Mouse (Mus musculus) liver, embryonic 16.5 days (tissue): ENCODE measurements around the gene Ghr. TPM values are rescaled to one million over a fixed set of nuclear protein-coding genes. Genes with fewer than 3 reads are reported as not detected.

Experiments used
- ATAC-seq: fragments of 200-750 bp; cut with Nextera tagmentation; 2 replicates; pipeline ENCODE4 v1.8.0; 2017; ENCODE audit warnings: low read depth, mild to moderate bottlenecking, moderate number of reproducible peaks, moderate library complexity
- H3K27ac ChIP-seq: fragments of 300-500 bp; sonication (generic); 2 replicates; pipeline ENCODE4 v1.5.1; 2014; ENCODE audit warnings: mild to moderate bottlenecking, low read length
- H3K27me3 ChIP-seq: fragments of 300-500 bp; sonication (generic); 2 replicates; pipeline ENCODE4 v1.6.1; 2014; ENCODE audit warnings: low read depth, low read length, mixed read lengths; ENCODE audit not compliant: control insufficient read depth, insufficient read depth
- H3K36me3 ChIP-seq: fragments of 300-500 bp; sonication (generic); 2 replicates; pipeline ENCODE4 v1.6.1; 2014; ENCODE audit warnings: mild to moderate bottlenecking; ENCODE audit not compliant: control insufficient read depth, insufficient read depth
- H3K4me1 ChIP-seq: fragments of 300-500 bp; sonication (generic); 2 replicates; pipeline ENCODE4 v1.6.1; 2014; ENCODE audit warnings: low read depth, low read length, mixed read lengths; ENCODE audit not compliant: control insufficient read depth
- H3K4me2 ChIP-seq: fragments of 300-500 bp; sonication (generic); 2 replicates; pipeline ENCODE4 v1.6.1; 2014; ENCODE audit warnings: low read depth, low read length, mixed read lengths
- H3K4me3 ChIP-seq: fragments of 300-500 bp; sonication (generic); 2 replicates; pipeline ENCODE4 v1.5.1; 2014; ENCODE audit warnings: low read depth, mild to moderate bottlenecking, low read length
- H3K9ac ChIP-seq: fragments of 300-500 bp; sonication (generic); 2 replicates; pipeline ENCODE4 v1.6.1; 2014; ENCODE audit warnings: low read depth, low read length
- H3K9me3 ChIP-seq: fragments of 300-500 bp; sonication (generic); replicated peaks from 2 replicates; pipeline ENCODE4 v1.6.1; 2016; ENCODE audit warnings: low read length; ENCODE audit not compliant: control insufficient read depth
- whole genome bisulfite sequencing: fragments of 180-500 bp; shearing (Covaris S2); extraction: QIAGEN DNeasy Blood & Tissue Kit; methylation state at CpG from one replicate; pipeline ENCODE4 v1.1.7; 2014; ENCODE audit not compliant: insufficient replicate concordance; 5-methylcytosine and 5-hydroxymethylcytosine counted together
- polyA plus RNA-seq: library from polyadenylated mRNA; unstranded; fragments of >200 nt; fragmentation: Nextera tagmentation; extraction: Ambion mirVana; gene quantifications from 2 replicates; pipeline ENCODE4 v1.2.1, GENCODE M21; 2015

Gene Ghr
- polyA plus RNA-seq, 1 experiment from 2014 or later, result 33.4 TPM

GRCm38 (mm10) chr15:3504700-3505099, 78.6 kb downstream of the Ghr start:
- Histone ChIP-seq H3K4me2 (no peak overlapping the region), H3K36me3 (no peaks in the 10 kb centered on the region), H3K27ac (no peak overlapping the region), H3K4me1 (no peaks in the 10 kb centered on the region), H3K4me3 (no peak overlapping the region), H3K9ac (no peak overlapping the region), H3K27me3 (no peaks in the 10 kb centered on the region), H3K9me3 (no peaks in the 10 kb centered on the region)
- ATAC-seq, result no peak
- 53% methylated on average over 5 of the region's 5 CpGs for WGBS

GRCm38 (mm10) chr15:3501683-3502082, 81.6 kb downstream of the Ghr start:
- H3K27me3 ChIP-seq, result no peaks in the 10 kb centered on the region
- WGBS, result 57% methylated on average over 3 of the region's 3 CpGs
- H3K4me1 ChIP-seq, result no peaks in the 10 kb centered on the region
- H3K4me2 ChIP-seq, result no peak overlapping the region
- no peaks in the 10 kb centered on the region for H3K9me3 ChIP-seq
- no peak overlapping the region for H3K27ac ChIP-seq
- no peak overlapping the region for H3K9ac ChIP-seq
- ATAC-seq, result no peak
- H3K36me3 ChIP-seq, result no peaks in the 10 kb centered on the region
- H3K4me3 ChIP-seq, result no peak overlapping the region

GRCm38 (mm10) chr15:3499020-3499419, 84.3 kb downstream of the Ghr start:
- H3K27me3 ChIP-seq, result no peaks in the 10 kb centered on the region
- no peak overlapping the region for H3K27ac ChIP-seq
- no peak overlapping the region for H3K4me2 ChIP-seq
- ATAC-seq, result no peak
- H3K4me3 ChIP-seq, result no peak overlapping the region
- no peaks in the 10 kb centered on the region for H3K36me3 ChIP-seq
- WGBS, result 73% methylated on average over 1 of the region's 1 CpGs
- H3K4me1 ChIP-seq, result no peaks in the 10 kb centered on the region
- H3K9me3 ChIP-seq, result no peaks in the 10 kb centered on the region
- H3K9ac ChIP-seq, result no peak overlapping the region

- H3K4me1 ChIP-seq, result no peaks in the 10 kb centered on the region
- no peak for ATAC-seq
- H3K27me3 ChIP-seq, result no peaks in the 10 kb centered on the region
- no peak overlapping the region for H3K9ac ChIP-seq
- no peak overlapping the region for H3K27ac ChIP-seq
- H3K9me3 ChIP-seq, result no peaks in the 10 kb centered on the region
- H3K4me3 ChIP-seq, result no peak overlapping the region
- H3K36me3 ChIP-seq, result no peaks in the 10 kb centered on the region
- WGBS, result 58% methylated on average over 9 of the region's 9 CpGs
- no peak overlapping the region for H3K4me2 ChIP-seq
Measured at GRCm38 (mm10) chr15:3497946-3498580, 85.2 kb downstream of the Ghr start.

GRCm38 (mm10) chr15:3490868-3491267, 92.4 kb downstream of the Ghr start:
- H3K27ac ChIP-seq, result no peak overlapping the region
- no peak overlapping the region for H3K4me2 ChIP-seq
- no peak for ATAC-seq
- H3K4me3 ChIP-seq, result no peak overlapping the region
- WGBS, result 61% methylated on average over 3 of the region's 3 CpGs
- H3K36me3 ChIP-seq, result no peaks in the 10 kb centered on the region
- H3K4me1 ChIP-seq, result no peaks in the 10 kb centered on the region
- no peak overlapping the region for H3K9ac ChIP-seq
- H3K27me3 ChIP-seq, result no peaks in the 10 kb centered on the region
- no peaks in the 10 kb centered on the region for H3K9me3 ChIP-seq

GRCm38 (mm10) chr15:3490011-3490410, 93.3 kb downstream of the Ghr start:
- no peak for ATAC-seq
- no peak overlapping the region for H3K27ac ChIP-seq
- no peaks in the 10 kb centered on the region for H3K36me3 ChIP-seq
- no peaks in the 10 kb centered on the region for H3K27me3 ChIP-seq
- H3K4me3 ChIP-seq, result no peak overlapping the region
- no peak overlapping the region for H3K9ac ChIP-seq
- no peak overlapping the region for H3K4me2 ChIP-seq
- 68% methylated on average over 2 of the region's 2 CpGs for WGBS
- no peaks in the 10 kb centered on the region for H3K4me1 ChIP-seq
- H3K9me3 ChIP-seq, result no peaks in the 10 kb centered on the region

GRCm38 (mm10) chr15:3489180-3489579, 94.1 kb downstream of the Ghr start:
- Histone ChIP-seq H3K4me1 (no peaks in the 10 kb centered on the region), H3K9me3 (no peaks in the 10 kb centered on the region), H3K27me3 (no peaks in the 10 kb centered on the region), H3K4me2 (no peak overlapping the region), H3K9ac (no peak overlapping the region), H3K4me3 (no peak overlapping the region), H3K36me3 (no peaks in the 10 kb centered on the region), H3K27ac (no peak overlapping the region)
- peak; percentile 47; the same call in 1 of the 2 replicates for ATAC-seq

- Histone ChIP-seq H3K9ac (no peak overlapping the region), H3K36me3 (no peaks in the 10 kb centered on the region), H3K27me3 (no peaks in the 10 kb centered on the region), H3K4me2 (no peak overlapping the region), H3K9me3 (no peaks in the 10 kb centered on the region), H3K4me3 (no peak overlapping the region), H3K4me1 (no peaks in the 10 kb centered on the region), H3K27ac (no peak overlapping the region)
- 61% methylated on average over 3 of the region's 3 CpGs for WGBS
- no peak for ATAC-seq
Measured at GRCm38 (mm10) chr15:3488601-3489000, 94.7 kb downstream of the Ghr start.

GRCm38 (mm10) chr15:3486691-3487090, 96.6 kb downstream of the Ghr start:
- Histone ChIP-seq H3K27ac (no peak overlapping the region), H3K9me3 (no peaks in the 10 kb centered on the region), H3K9ac (no peak overlapping the region), H3K4me3 (no peak overlapping the region), H3K4me2 (no peak overlapping the region), H3K27me3 (no peaks in the 10 kb centered on the region), H3K4me1 (no peaks in the 10 kb centered on the region), H3K36me3 (no peaks in the 10 kb centered on the region)
- no peak for ATAC-seq
- 62% methylated on average over 5 of the region's 5 CpGs for WGBS
